Mouse (Mus musculus): ENCODE data around the gene Gm36028. TPM values are rescaled to one million over a fixed set of nuclear protein-coding genes. Genes with fewer than 3 reads are reported as not detected.

Gm36028 gene
- polyA plus RNA-seq, 1 experiment from 2014 or later, result 0.25 TPM

DNA sequence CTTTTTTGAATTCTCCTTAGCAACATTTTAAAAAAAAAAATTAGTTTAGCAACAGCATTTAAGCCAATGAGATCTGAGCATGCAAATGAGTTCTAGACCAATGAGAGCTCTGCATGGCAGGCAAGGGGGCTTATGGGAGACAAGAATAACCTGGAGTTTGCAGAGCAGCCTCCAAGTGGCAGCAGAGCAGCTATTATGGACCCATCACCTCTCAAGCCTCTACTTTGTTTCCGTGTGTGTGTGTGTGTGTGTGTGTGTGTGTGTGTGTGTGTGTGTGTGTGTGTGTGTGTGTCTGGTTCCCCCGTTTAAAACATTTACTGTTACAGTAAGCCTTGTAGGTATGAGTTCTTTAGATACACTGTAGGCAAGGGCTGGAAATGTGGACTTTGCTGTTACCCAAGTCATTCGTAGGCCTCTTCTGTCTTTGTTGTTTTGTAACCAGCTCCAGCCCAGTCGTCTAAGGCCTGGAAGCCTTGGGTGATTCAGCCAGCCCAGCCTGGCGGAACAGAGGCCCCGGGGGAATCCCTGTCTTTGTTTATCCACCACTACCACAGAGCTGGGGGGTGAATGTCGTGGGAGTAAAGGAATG lies 46.5 kb downstream of the Gm36028 start:
- peak overlapping the region; percentile 86 for H3K27ac ChIP-seq (replicated peaks)
- no peaks in the 10 kb centered on the region for H3K27me3 ChIP-seq (ENCODE audit: low read depth, poor library complexity, severe bottlenecking)
- peaks cover 40% of the 10 kb centered on the region for H3K36me3 ChIP-seq
- no peaks in the 10 kb centered on the region for H3K9me3 ChIP-seq (replicated peaks)
- DNase-seq (ENCODE audit: low spot score), result peak; percentile 77
- peaks cover 36% of the 10 kb centered on the region for H3K4me1 ChIP-seq
- H3K4me3 ChIP-seq, result peak overlapping the region; percentile 32
- WGBS, result 26% methylated on average over 7 of the region's 7 CpGs

- Histone ChIP-seq H3K4me1 (peaks cover 43% of the 10 kb centered on the region), H3K27me3 (ENCODE audit: low read depth, poor library complexity, severe bottlenecking) (no peaks in the 10 kb centered on the region), H3K4me3 (peak overlapping the region; percentile 32), H3K9me3 (replicated peaks) (no peaks in the 10 kb centered on the region), H3K36me3 (peaks cover 33% of the 10 kb centered on the region), H3K27ac (replicated peaks) (peak overlapping the region; percentile 86)
- DNase-seq (ENCODE audit: low spot score), result no peak
- 39% methylated on average over 5 of the region's 5 CpGs for WGBS
Observed at GRCm38 (mm10) chr16:37813691-37814382, 47.1 kb downstream of the Gm36028 start.

GRCm38 (mm10) chr16:37812474-37812886 lies 48.5 kb downstream of the Gm36028 start:
- Histone ChIP-seq H3K9me3 (replicated peaks) (no peaks in the 10 kb centered on the region), H3K4me1 (peaks cover 55% of the 10 kb centered on the region), H3K27me3 (ENCODE audit: low read depth, poor library complexity, severe bottlenecking) (no peaks in the 10 kb centered on the region), H3K27ac (replicated peaks) (peak overlapping the region; percentile 43; the same call in 1 of the 2 replicates), H3K4me3 (no peak overlapping the region), H3K36me3 (peaks cover 23% of the 10 kb centered on the region)
- no peak for DNase-seq (ENCODE audit: low spot score)
- WGBS, result 68% methylated on average over 9 of the region's 9 CpGs

GRCm38 (mm10) chr16:37811874-37812273 lies 49.1 kb downstream of the Gm36028 start:
- H3K9me3 ChIP-seq (replicated peaks), result no peaks in the 10 kb centered on the region
- H3K4me3 ChIP-seq, result no peak overlapping the region
- no peaks in the 10 kb centered on the region for H3K27me3 ChIP-seq (ENCODE audit: low read depth, poor library complexity, severe bottlenecking)
- peaks cover 58% of the 10 kb centered on the region for H3K4me1 ChIP-seq
- 91% methylated on average over 8 of the region's 8 CpGs for WGBS
- DNase-seq (ENCODE audit: low spot score), result no peak
- H3K27ac ChIP-seq (replicated peaks), result peak overlapping the region; percentile 28
- peaks cover 28% of the 10 kb centered on the region for H3K36me3 ChIP-seq

GRCm38 (mm10) chr16:37809623-37809992 lies 51.3 kb downstream of the Gm36028 start:
- peaks cover 10% of the 10 kb centered on the region for H3K9me3 ChIP-seq (replicated peaks)
- peaks cover 30% of the 10 kb centered on the region for H3K36me3 ChIP-seq
- no peak overlapping the region for H3K4me3 ChIP-seq
- peak overlapping the region; percentile 80 for H3K27ac ChIP-seq (replicated peaks)
- no peak for DNase-seq (ENCODE audit: low spot score)
- 86% methylated on average over 6 of the region's 6 CpGs for WGBS
- H3K4me1 ChIP-seq, result peaks cover 52% of the 10 kb centered on the region
- H3K27me3 ChIP-seq (ENCODE audit: low read depth, poor library complexity, severe bottlenecking), result no peaks in the 10 kb centered on the region

- Histone ChIP-seq H3K27me3 (ENCODE audit: low read depth, poor library complexity, severe bottlenecking) (no peaks in the 10 kb centered on the region), H3K36me3 (peaks cover 36% of the 10 kb centered on the region), H3K9me3 (replicated peaks) (peaks cover 11% of the 10 kb centered on the region), H3K27ac (replicated peaks) (peak overlapping the region; percentile 80), H3K4me1 (peaks cover 47% of the 10 kb centered on the region), H3K4me3 (no peak overlapping the region)
- 41% methylated on average over 10 of the region's 10 CpGs for WGBS
- DNase-seq (ENCODE audit: low spot score), result peak; percentile 31
Observed at GRCm38 (mm10) chr16:37808866-37809622, 51.9 kb downstream of the Gm36028 start.

GRCm38 (mm10) chr16:37807269-37807668 lies 53.7 kb downstream of the Gm36028 start:
- H3K4me1 ChIP-seq, result peaks cover 35% of the 10 kb centered on the region
- no peak for DNase-seq (ENCODE audit: low spot score)
- H3K9me3 ChIP-seq (replicated peaks), result peaks cover 11% of the 10 kb centered on the region
- H3K27ac ChIP-seq (replicated peaks), result no peak overlapping the region; the same call in 1 of the 2 replicates
- H3K4me3 ChIP-seq, result no peak overlapping the region
- H3K27me3 ChIP-seq (ENCODE audit: low read depth, poor library complexity, severe bottlenecking), result no peaks in the 10 kb centered on the region
- WGBS, result 83% methylated on average over 8 of the region's 8 CpGs
- H3K36me3 ChIP-seq, result peaks cover 52% of the 10 kb centered on the region

- H3K27me3 ChIP-seq (ENCODE audit: low read depth, poor library complexity, severe bottlenecking), result no peaks in the 10 kb centered on the region
- peaks cover 59% of the 10 kb centered on the region for H3K36me3 ChIP-seq
- no peak overlapping the region for H3K27ac ChIP-seq (replicated peaks)
- H3K4me3 ChIP-seq, result no peak overlapping the region
- H3K9me3 ChIP-seq (replicated peaks), result peaks cover 11% of the 10 kb centered on the region
- peaks cover 30% of the 10 kb centered on the region for H3K4me1 ChIP-seq
- DNase-seq (ENCODE audit: low spot score), result no peak
- 81% methylated on average over 3 of the region's 3 CpGs for WGBS
Observed at GRCm38 (mm10) chr16:37805746-37806495, 55.0 kb downstream of the Gm36028 start.

DNA sequence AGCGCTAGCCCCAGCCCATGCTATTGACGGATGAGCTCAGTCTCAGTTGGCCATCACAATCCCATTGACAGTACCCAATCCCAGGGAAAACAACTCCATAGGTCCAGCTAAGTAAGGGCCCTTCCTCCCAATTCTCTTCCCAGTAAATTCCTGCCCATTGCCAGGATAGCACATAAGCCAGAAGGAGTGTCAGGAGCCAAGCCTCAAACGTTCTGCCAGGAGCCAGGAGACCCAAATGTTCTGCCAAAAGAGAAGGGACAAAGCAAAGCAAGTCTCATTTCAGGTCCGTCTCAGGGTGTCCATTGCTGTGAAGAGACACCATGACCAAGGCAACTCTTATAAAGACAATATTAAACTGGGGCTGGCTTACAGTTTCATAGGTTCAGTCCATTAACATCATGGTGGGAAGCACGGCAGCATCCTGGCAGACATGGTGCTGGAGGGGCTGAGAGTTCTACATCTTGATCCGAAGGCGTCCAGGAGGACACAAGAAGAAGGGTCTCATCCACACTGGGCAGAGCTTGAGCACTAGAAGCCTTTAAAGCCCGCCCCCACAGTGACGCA lies 57.5 kb downstream of the Gm36028 start:
- H3K36me3 ChIP-seq, result peaks cover 67% of the 10 kb centered on the region
- H3K27me3 ChIP-seq (ENCODE audit: low read depth, poor library complexity, severe bottlenecking), result no peaks in the 10 kb centered on the region
- no peak for DNase-seq (ENCODE audit: low spot score)
- no peak overlapping the region for H3K27ac ChIP-seq (replicated peaks)
- no peak overlapping the region for H3K4me3 ChIP-seq
- peaks cover 18% of the 10 kb centered on the region for H3K4me1 ChIP-seq
- H3K9me3 ChIP-seq (replicated peaks), result peaks cover 11% of the 10 kb centered on the region
- WGBS, result 94% methylated on average over 9 of the region's 9 CpGs

GRCm38 (mm10) chr16:37802686-37803295 lies 58.2 kb downstream of the Gm36028 start:
- H3K27ac ChIP-seq (replicated peaks), result no peak overlapping the region
- H3K4me3 ChIP-seq, result no peak overlapping the region
- no peaks in the 10 kb centered on the region for H3K27me3 ChIP-seq (ENCODE audit: low read depth, poor library complexity, severe bottlenecking)
- peaks cover 68% of the 10 kb centered on the region for H3K36me3 ChIP-seq
- no peak for DNase-seq (ENCODE audit: low spot score)
- WGBS, result 75% methylated on average over 4 of the region's 4 CpGs
- peaks cover 12% of the 10 kb centered on the region for H3K4me1 ChIP-seq
- peaks cover 11% of the 10 kb centered on the region for H3K9me3 ChIP-seq (replicated peaks)

DNA sequence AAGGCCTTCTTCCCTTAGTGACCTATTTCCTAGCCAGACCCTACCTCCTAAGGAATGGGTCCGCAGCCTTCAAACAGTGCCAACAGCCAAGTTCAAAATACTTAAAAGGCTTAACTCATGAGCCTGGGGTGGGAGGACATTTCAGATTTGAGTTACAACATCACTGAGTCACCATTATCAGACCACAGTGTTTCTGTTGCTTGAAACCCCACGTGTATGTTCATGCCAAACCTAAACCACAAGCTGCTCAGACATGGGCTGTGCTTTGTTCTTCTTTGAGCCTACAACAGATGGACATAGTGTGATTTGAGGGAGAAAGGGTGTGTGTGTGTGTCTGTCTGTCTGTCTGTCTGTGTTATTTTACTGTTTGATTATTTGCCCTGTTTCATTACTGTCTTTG lies 59.8 kb downstream of the Gm36028 start:
- no peak for DNase-seq (ENCODE audit: low spot score)
- Histone ChIP-seq H3K27me3 (ENCODE audit: low read depth, poor library complexity, severe bottlenecking) (no peaks in the 10 kb centered on the region), H3K4me1 (peaks cover 6% of the 10 kb centered on the region), H3K4me3 (no peak overlapping the region), H3K9me3 (replicated peaks) (peaks cover 11% of the 10 kb centered on the region), H3K27ac (replicated peaks) (no peak overlapping the region), H3K36me3 (peaks cover 63% of the 10 kb centered on the region)
- WGBS, result 96% methylated on average over 2 of the region's 2 CpGs
